Mouse (Mus musculus): ENCODE measurements around the gene B3galt5.

B3galt5 gene

DNA sequence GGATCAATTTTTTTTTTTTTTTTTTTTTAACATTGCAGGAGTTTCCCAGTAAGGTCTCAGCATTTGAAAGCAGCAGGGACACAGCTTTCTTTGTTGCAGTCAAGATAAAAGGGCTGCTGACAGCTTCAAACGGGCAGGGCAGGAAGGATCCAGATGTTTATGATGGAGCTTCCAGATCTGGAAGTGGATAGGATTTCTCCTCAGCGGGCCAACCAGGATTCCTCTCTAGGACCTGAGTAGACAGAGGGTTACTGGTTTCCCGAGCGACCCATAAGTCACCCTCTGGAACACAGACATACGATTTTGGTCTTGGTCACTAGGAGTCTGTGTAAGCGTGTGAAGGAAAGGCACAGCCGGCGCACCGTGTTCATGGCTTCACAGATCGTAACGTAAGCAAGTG lies 112.5 kb downstream of the B3galt5 start:
- no peak for DNase-seq

GRCm38 (mm10) chr16:96348766-96349165 lies 113.2 kb downstream of the B3galt5 start:
- no peak for DNase-seq

DNA sequence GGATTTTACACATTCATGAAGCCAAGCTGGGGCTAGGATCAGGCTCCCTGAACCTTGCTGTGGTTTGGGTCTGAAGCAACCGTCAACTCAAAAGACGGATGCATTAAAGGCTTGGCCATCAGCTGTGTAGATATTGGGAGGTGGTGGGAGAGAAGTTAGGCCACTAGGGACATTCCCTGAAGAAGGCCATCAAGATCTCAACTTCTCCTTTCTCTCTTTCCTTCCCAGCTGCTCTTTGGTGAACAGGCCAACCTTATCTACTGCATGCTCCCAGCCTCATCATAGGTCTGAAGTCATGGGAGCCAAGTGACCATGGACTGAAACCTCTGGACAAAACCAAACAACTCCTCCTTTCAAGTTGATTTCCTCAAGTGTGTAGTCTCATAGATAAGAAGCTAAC lies 115.9 kb downstream of the B3galt5 start:
- DNase-seq: no peak

DNA sequence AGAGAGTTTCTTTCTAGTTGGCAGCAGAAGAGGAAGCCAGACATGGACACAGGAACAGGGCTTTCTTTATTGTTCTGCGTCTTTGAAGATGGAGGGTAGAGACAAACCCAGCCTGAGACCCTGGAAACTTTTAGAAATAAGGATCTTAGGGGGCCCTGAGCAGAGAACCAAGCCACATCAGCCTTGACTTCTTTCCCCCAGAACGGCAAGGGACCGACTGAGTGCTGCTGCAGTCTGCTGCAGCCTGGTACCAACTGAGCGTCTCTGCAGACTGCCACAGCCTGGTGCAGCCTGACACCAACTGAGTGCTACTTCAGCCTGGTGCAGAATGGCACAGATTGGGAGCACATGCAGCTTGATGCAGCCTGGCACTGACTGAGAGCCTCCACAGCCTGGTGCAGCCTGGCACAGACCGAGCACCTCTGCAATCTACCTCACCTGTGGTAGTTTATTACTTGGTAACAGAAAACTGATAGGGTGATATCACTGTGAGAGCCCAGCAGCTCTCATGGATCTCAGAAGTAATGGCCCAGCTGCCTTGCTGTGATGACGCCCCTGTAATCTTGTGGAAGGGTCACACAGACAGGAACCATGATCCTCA lies 117.8 kb downstream of the B3galt5 start:
- DNase-seq: no peak

- peak; percentile 47 for DNase-seq
Observed at GRCm38 (mm10) chr16:96353996-96354395, 118.4 kb downstream of the B3galt5 start.

DNA sequence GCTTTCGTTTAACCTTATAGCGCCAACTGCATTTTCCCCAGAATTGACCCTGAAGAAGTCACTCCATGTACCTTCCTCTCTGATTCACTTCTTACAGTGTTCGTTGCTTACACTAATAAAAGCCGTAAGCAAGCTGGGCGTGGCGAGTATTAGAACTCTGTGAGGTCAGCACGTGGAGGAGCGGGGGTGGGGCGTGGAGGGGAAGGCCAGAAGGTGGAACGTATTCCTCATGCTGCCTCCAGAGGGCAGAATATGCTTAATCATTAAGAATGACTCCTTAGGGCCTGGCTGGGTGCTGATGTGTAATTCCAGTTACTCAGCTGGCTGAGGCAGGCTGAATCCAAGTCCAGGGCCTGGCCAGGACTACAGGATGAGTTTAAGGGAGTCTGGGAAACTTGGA lies 122.3 kb downstream of the B3galt5 start:
- peak; percentile 76 for DNase-seq

GRCm38 (mm10) chr16:96361305-96362124 lies 125.9 kb downstream of the B3galt5 start:
- peak; percentile 87 for DNase-seq

DNA sequence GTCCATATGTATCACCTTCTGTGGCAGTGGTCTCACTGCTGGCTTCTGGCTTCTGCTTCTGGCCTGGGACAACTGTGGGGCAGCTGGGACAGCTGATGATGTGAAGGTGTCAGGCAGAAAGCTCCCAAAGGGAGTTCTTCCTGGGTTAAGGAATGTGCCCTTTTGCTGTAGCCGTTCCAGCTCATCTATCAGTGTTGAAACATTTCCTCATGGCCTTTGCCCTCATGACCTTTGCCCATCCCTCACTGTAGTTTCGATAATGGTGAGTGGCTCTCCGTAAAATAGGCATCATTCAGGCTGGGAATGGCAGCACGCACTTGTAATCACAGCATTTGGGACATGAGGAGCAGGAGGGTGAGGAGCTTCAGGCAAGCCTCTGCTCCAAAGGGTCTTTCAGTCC lies 127.3 kb downstream of the B3galt5 start:
- DNase-seq: peak; percentile 71

- peak; percentile 74 for DNase-seq
Observed at GRCm38 (mm10) chr16:96363277-96363676, 127.7 kb downstream of the B3galt5 start.

- DNase-seq: peak; percentile 35
Observed at GRCm38 (mm10) chr16:96364870-96365269, 129.3 kb downstream of the B3galt5 start.
